Mouse (Mus musculus) stomach, postnatal 0 days (tissue): ENCODE results near the gene Dqx1.

Source experiments
- CTCF ChIP-seq: IDR thresholded peaks from 2 replicates; pipeline ENCODE4 v1.5.1; 2016; ENCODE audit warnings: antibody characterized with exemption, low read depth, mild to moderate bottlenecking, moderate library complexity
- EP300 ChIP-seq: optimal IDR thresholded peaks from 2 replicates; pipeline ENCODE3; 2016; ENCODE audit warnings: antibody characterized with exemption

DNA sequence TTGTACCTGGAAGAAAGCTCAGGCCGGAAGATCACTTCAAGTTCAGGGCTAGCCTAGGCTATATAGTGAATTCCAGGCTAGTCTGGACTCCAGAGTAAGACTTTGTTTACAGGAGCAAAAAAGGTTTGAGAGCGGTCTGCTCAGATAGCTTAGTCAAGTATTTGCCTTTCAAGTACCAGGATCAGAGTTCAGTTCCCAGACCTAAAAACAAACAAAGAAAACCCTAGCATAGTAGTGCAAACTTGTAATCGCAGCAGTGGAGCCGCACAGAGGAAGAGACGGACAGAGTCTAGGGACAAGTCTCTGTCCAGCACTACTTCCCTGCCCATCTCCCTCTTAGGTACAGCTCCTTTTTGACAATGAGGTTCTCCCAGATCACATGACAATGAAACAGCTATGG, 22.6 kb downstream of the Dqx1 start:
- TF ChIP-seq CTCF = no peak
- TF ChIP-seq EP300 = no peak
